Mouse (Mus musculus) limb, embryonic 14.5 days (tissue): ENCODE results near the gene Ptpn1. TPM values are rescaled to one million over a fixed set of nuclear protein-coding genes. Genes with fewer than 3 reads are reported as not detected.

Experiments
- ATAC-seq: fragments of 200-750 bp; cut with Nextera tagmentation; 2 replicates; pipeline ENCODE4 v1.8.0; 2017; ENCODE audit warnings: low read depth, moderate number of reproducible peaks, moderate TSS enrichment; ENCODE audit not compliant: low FRiP score
- DNase-seq: peaks from one replicate; pipeline ENCODE4 v3.0.0-alpha.2; 2015; ENCODE audit warnings: low spot score
- H3K27ac ChIP-seq: fragments of 300-500 bp; sonication (generic); replicated peaks from 2 replicates; pipeline ENCODE4 v1.5.1; 2014; ENCODE audit warnings: low read depth, mild to moderate bottlenecking, low read length, moderate library complexity, mixed read lengths
- H3K27me3 ChIP-seq: fragments of 300-500 bp; sonication (generic); 2 replicates; pipeline ENCODE4 v1.6.1; 2014; ENCODE audit warnings: low read length, mixed read lengths; ENCODE audit not compliant: control insufficient read depth, insufficient read depth
- H3K36me3 ChIP-seq: fragments of 300-500 bp; sonication (generic); 2 replicates; pipeline ENCODE4 v1.6.1; 2014; ENCODE audit warnings: mild to moderate bottlenecking, low read length, moderate library complexity, mixed read lengths; ENCODE audit not compliant: control insufficient read depth, insufficient read depth
- H3K4me1 ChIP-seq: fragments of 300-500 bp; sonication (generic); 2 replicates; pipeline ENCODE4 v1.6.1; 2014; ENCODE audit warnings: antibody characterized with exemption, low read length, mixed read lengths; ENCODE audit not compliant: control insufficient read depth, insufficient read depth
- H3K4me2 ChIP-seq: fragments of 300-500 bp; sonication (generic); replicated peaks from 2 replicates; pipeline ENCODE4 v1.6.1; 2014; ENCODE audit warnings: low read depth, mild to moderate bottlenecking, low read length, moderate library complexity; ENCODE audit not compliant: severe bottlenecking
- H3K4me3 ChIP-seq: fragments of 300-500 bp; sonication (generic); replicated peaks from 2 replicates; pipeline ENCODE4 v1.5.1; 2014; ENCODE audit warnings: low read length
- H3K9ac ChIP-seq: fragments of 300-500 bp; sonication (generic); 2 replicates; pipeline ENCODE4 v1.6.1; 2014; ENCODE audit warnings: mild to moderate bottlenecking, low read depth, low read length, moderate library complexity; ENCODE audit not compliant: severe bottlenecking
- H3K9me3 ChIP-seq: fragments of 300-500 bp; sonication (generic); 2 replicates; pipeline ENCODE4 v1.6.1; 2016; ENCODE audit warnings: low read length; ENCODE audit not compliant: control insufficient read depth
- POLR2A ChIP-seq: fragments of 200-500 bp; IDR thresholded peaks from 2 replicates; pipeline ENCODE4 v1.8.0; 2012; ENCODE audit warnings: inconsistent platforms, mild to moderate bottlenecking, moderate library complexity, borderline replicate concordance; ENCODE audit not compliant: insufficient read depth, insufficient read length; ENCODE audit errors: extremely low read depth
- WGBS: fragments of 180-500 bp; shearing (Covaris S2); extraction: QIAGEN DNeasy Blood & Tissue Kit; methylation state at CpG from one replicate; pipeline ENCODE4 v1.1.7; 2014; 5-methylcytosine and 5-hydroxymethylcytosine counted together
- polyA plus RNA-seq, 2 experiments: library from polyadenylated mRNA; depleted of rRNA in 1 of 2; stranded (reverse) in 1 of 2; unstranded in 1 of 2; fragments of >200 nt; fragmentation: Nextera tagmentation in 1 of 2; extraction: Ambion mirVana in 1 of 2; gene quantifications; 2 replicates each; pipeline versions ENCODE4 v1.2.1 to v1.2.3; 2012 to 2014

Ptpn1 gene
- polyA plus RNA-seq, 2 experiments: 27.3 to 41.5 TPM

- peaks cover 47% of the 10 kb centered on the region for H3K4me1 ChIP-seq
- H3K4me3 ChIP-seq: no peak overlapping the region
- no peaks in the 10 kb centered on the region for H3K27me3 ChIP-seq
- H3K27ac ChIP-seq: no peak overlapping the region
- H3K36me3 ChIP-seq: no peaks in the 10 kb centered on the region; the same call in 1 of the 2 replicates
- H3K4me2 ChIP-seq: no peak overlapping the region
- no peaks in the 10 kb centered on the region for H3K9me3 ChIP-seq
- whole genome bisulfite sequencing: 67% methylated on average over 5 of the region's 5 CpGs
- ATAC-seq: no peak
- H3K9ac ChIP-seq: no peak overlapping the region
- no peak for DNase-seq
- TF ChIP-seq POLR2A: no peak
Measured at GRCm38 (mm10) chr2:167945451-167945850, 13.6 kb downstream of the Ptpn1 start.

GRCm38 (mm10) chr2:167947251-167947650 lies 15.4 kb downstream of the Ptpn1 start:
- Histone ChIP-seq H3K4me2 (no peak overlapping the region), H3K4me1 (peaks cover 40% of the 10 kb centered on the region), H3K4me3 (no peak overlapping the region), H3K9me3 (no peaks in the 10 kb centered on the region), H3K27me3 (no peaks in the 10 kb centered on the region), H3K27ac (no peak overlapping the region), H3K36me3 (no peaks in the 10 kb centered on the region; the same call in 1 of the 2 replicates), H3K9ac (no peak overlapping the region)
- no peak for DNase-seq
- TF ChIP-seq POLR2A: no peak
- ATAC-seq: no peak
- 79% methylated on average over 3 of the region's 3 CpGs for WGBS

- H3K9ac ChIP-seq: no peak overlapping the region
- H3K27me3 ChIP-seq: no peaks in the 10 kb centered on the region
- H3K36me3 ChIP-seq: no peaks in the 10 kb centered on the region; the same call in 1 of the 2 replicates
- H3K4me1 ChIP-seq: peaks cover 32% of the 10 kb centered on the region
- no peak overlapping the region for H3K4me3 ChIP-seq
- no peak for TF ChIP-seq POLR2A
- no peak overlapping the region for H3K27ac ChIP-seq
- no peak for DNase-seq
- no peak overlapping the region for H3K4me2 ChIP-seq
- H3K9me3 ChIP-seq: no peaks in the 10 kb centered on the region
- 72% methylated on average over 6 of the region's 6 CpGs for WGBS
- ATAC-seq: no peak
Measured at GRCm38 (mm10) chr2:167948047-167948446, 16.2 kb downstream of the Ptpn1 start.

GRCm38 (mm10) chr2:167948557-167948956 lies 16.7 kb downstream of the Ptpn1 start:
- Histone ChIP-seq H3K9ac (no peak overlapping the region), H3K27ac (no peak overlapping the region), H3K4me2 (no peak overlapping the region), H3K27me3 (no peaks in the 10 kb centered on the region), H3K9me3 (no peaks in the 10 kb centered on the region), H3K4me1 (peaks cover 28% of the 10 kb centered on the region), H3K4me3 (no peak overlapping the region), H3K36me3 (no peaks in the 10 kb centered on the region; the same call in 1 of the 2 replicates)
- no peak for TF ChIP-seq POLR2A
- WGBS: 81% methylated on average over 13 of the region's 13 CpGs
- ATAC-seq: no peak
- DNase-seq: no peak

GRCm38 (mm10) chr2:167949250-167949649 lies 17.4 kb downstream of the Ptpn1 start:
- Histone ChIP-seq H3K4me2 (no peak overlapping the region), H3K4me3 (no peak overlapping the region), H3K9me3 (no peaks in the 10 kb centered on the region), H3K9ac (no peak overlapping the region), H3K36me3 (no peaks in the 10 kb centered on the region; the same call in 1 of the 2 replicates), H3K4me1 (peaks cover 27% of the 10 kb centered on the region), H3K27ac (no peak overlapping the region), H3K27me3 (no peaks in the 10 kb centered on the region)
- no peak for ATAC-seq
- WGBS: 63% methylated on average over 6 of the region's 6 CpGs
- no peak for TF ChIP-seq POLR2A
- DNase-seq: no peak

DNA sequence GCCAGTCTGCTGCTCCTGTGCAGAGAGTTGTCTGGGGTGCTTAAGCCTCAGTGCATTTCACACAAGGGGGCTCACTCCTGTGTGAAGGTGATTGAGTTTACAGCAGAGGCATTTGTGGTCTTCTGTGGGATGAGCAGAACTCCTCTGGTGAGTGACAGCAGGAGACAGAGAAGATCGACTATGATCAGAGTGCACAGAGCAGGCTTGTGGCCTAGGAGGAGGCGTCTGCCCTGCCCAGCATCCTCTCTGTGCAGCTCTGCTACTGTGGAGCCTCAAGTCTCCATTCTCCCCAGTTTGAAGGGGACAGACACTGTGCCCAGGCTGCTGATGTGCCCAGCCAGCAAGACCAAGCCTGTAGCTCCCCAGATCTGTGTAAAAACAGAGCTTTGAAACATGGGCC lies 18.0 kb downstream of the Ptpn1 start:
- H3K9ac ChIP-seq: no peak overlapping the region
- no peak for DNase-seq
- no peak for TF ChIP-seq POLR2A
- H3K4me2 ChIP-seq: no peak overlapping the region
- ATAC-seq: no peak
- no peaks in the 10 kb centered on the region for H3K9me3 ChIP-seq
- peaks cover 22% of the 10 kb centered on the region for H3K4me1 ChIP-seq
- no peaks in the 10 kb centered on the region for H3K27me3 ChIP-seq
- 73% methylated on average over 2 of the region's 2 CpGs for WGBS
- no peaks in the 10 kb centered on the region; the same call in 1 of the 2 replicates for H3K36me3 ChIP-seq
- H3K4me3 ChIP-seq: no peak overlapping the region
- no peak overlapping the region for H3K27ac ChIP-seq
